Mouse (Mus musculus): ENCODE data around the gene Erbb2.

DNA sequence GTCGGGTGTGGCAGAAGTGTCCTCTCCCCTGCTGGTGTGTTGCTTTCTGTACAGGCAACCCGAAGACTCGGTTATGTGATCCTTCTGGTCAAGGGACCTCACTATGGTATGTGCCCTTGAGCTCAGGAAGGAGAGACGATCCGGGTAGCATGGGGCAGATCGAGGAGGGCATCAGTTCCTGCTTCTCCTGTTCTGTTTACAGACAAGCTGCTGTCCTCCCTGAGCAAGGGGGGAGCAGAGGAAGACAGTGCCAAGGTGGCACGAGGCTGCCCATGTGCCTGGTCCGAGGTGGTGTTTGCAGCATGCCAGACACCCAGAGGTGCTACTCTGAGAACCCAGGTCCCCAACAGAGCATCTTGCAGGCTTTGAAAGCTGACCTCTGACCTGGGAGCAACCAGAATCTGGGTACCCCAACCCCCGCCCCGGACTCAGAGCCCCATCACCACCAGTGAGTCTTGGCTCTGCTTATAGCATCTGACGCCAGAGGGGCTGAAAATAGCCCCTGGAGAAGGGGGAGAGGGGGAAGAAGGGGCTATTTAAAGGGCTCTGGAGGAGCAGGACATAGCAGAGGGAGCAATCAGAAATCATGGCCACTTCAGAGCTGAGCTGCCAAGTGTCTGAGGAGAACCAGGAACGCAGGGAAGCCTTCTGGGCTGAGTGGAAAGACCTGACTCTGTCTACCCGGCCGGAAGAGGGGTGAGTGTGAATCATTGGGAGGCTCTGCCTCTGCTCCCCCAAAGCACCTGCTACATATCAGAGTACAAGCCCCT lies 28.8 kb upstream of the Erbb2 start, which contains the start of gene Tcap:
- TF ChIP-seq POLR2A (IDR thresholded peaks at IDR 0.05; ENCODE audit: low read depth, low read length) (no peak), CTCF (IDR thresholded peaks at IDR 0.05; ENCODE audit: extremely low read depth, insufficient read length, insufficient replicate concordance, low read depth, low read length) (no peak)

All from small intestine, adult 2 months (tissue).